Mouse (Mus musculus) forebrain, postnatal 0 days (tissue): ENCODE results near the gene Adam12. TPM values are rescaled to one million over a fixed set of nuclear protein-coding genes. Genes with fewer than 3 reads are reported as not detected.

Experiments used
- ATAC-seq: fragments of 200-750 bp; cut with Nextera tagmentation; 2 replicates; pipeline ENCODE4 v1.8.0; 2017; ENCODE audit warnings: mild to moderate bottlenecking, moderate library complexity
- DNase-seq: peaks from one replicate; pipeline ENCODE4 v3.0.0-alpha.2; 2015
- H3K27ac ChIP-seq: fragments of 300-500 bp; sonication (generic); 2 replicates; pipeline ENCODE4 v1.5.1; 2014; ENCODE audit warnings: low read depth, mild to moderate bottlenecking, antibody characterized with exemption, low read length, moderate library complexity, mixed read lengths
- H3K27me3 ChIP-seq: fragments of 300-500 bp; sonication (generic); 2 replicates; pipeline ENCODE4 v1.6.1; 2014; ENCODE audit warnings: mild to moderate bottlenecking, low read length, mixed read lengths; ENCODE audit not compliant: insufficient read depth
- H3K36me3 ChIP-seq: fragments of 300-500 bp; sonication (generic); 2 replicates; pipeline ENCODE4 v1.6.1; 2014; ENCODE audit warnings: mild to moderate bottlenecking, moderate library complexity; ENCODE audit not compliant: insufficient read depth
- H3K4me1 ChIP-seq: fragments of 300-500 bp; sonication (generic); 2 replicates; pipeline ENCODE4 v1.6.1; 2014; ENCODE audit warnings: antibody characterized with exemption; ENCODE audit not compliant: insufficient read depth
- H3K4me2 ChIP-seq: fragments of 300-500 bp; sonication (generic); 2 replicates; pipeline ENCODE4 v1.6.1; 2014; ENCODE audit warnings: low read depth, mild to moderate bottlenecking, moderate library complexity
- H3K4me3 ChIP-seq: fragments of 300-500 bp; sonication (generic); 2 replicates; pipeline ENCODE4 v1.5.1; 2014; ENCODE audit warnings: low read depth, low read length, mixed read lengths
- H3K9ac ChIP-seq: fragments of 300-500 bp; sonication (generic); 2 replicates; pipeline ENCODE4 v1.6.1; 2014; ENCODE audit warnings: mild to moderate bottlenecking
- H3K9me3 ChIP-seq: fragments of 300-500 bp; sonication (generic); 2 replicates; pipeline ENCODE4 v1.6.1; 2016; ENCODE audit warnings: low read length
- CTCF ChIP-seq: sonication (generic); IDR thresholded peaks from 2 replicates; pipeline ENCODE4 v1.5.1; 2016; ENCODE audit warnings: antibody characterized with exemption, control low read depth, low read depth
- WGBS: fragments of 180-500 bp; shearing (Covaris S2); extraction: QIAGEN DNeasy Blood & Tissue Kit; methylation state at CpG from one replicate; pipeline ENCODE4 v1.1.7; 2014; 5-methylcytosine and 5-hydroxymethylcytosine counted together
- polyA plus RNA-seq: library from polyadenylated mRNA; unstranded; fragments of >200 nt; fragmentation: Nextera tagmentation; extraction: Ambion mirVana; gene quantifications from 2 replicates; pipeline ENCODE4 v1.2.1, GENCODE M21; 2015
- total RNA-seq: library from RNA; depleted of rRNA; stranded (reverse); fragments of >200 nt; gene quantifications from 2 replicates; pipeline ENCODE4 v1.2.3, GENCODE M21; 2014

Gene Adam12
- total and polyA plus RNA-seq, 2 experiments from 2014 or later = 1.9 to 13.3 TPM

DNA sequence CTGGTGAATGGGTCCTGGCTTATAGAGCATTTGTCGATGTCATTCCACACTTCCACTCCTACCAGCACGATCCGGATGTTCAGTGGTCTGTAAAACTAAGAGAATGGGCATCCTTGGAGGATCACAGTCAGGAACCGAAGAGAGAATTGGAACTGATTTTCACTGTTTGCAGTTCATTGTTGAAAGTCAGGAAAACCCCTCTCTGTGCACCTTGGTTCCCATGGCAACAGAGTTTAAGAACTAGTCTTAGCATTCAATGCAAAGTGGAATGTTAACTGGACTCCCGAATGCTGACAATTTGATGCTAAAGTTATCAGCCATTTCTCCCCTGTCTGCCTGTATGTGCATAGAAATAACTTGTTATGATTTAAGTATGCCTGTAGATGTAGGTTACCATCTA lies 264.0 kb downstream of the Adam12 start:
- TF ChIP-seq CTCF = no peak
- no peak overlapping the region for H3K27ac ChIP-seq
- WGBS = 32% methylated on average over 5 of the region's 5 CpGs
- H3K4me1 ChIP-seq = no peaks in the 10 kb centered on the region
- no peaks in the 10 kb centered on the region for H3K36me3 ChIP-seq
- no peaks in the 10 kb centered on the region for H3K9me3 ChIP-seq
- no peak overlapping the region for H3K4me3 ChIP-seq
- H3K4me2 ChIP-seq = no peak overlapping the region
- peak; percentile 27 for DNase-seq
- H3K9ac ChIP-seq = no peak overlapping the region
- H3K27me3 ChIP-seq = no peaks in the 10 kb centered on the region
- peak; percentile 23; the same call in 1 of the 2 replicates for ATAC-seq

DNA sequence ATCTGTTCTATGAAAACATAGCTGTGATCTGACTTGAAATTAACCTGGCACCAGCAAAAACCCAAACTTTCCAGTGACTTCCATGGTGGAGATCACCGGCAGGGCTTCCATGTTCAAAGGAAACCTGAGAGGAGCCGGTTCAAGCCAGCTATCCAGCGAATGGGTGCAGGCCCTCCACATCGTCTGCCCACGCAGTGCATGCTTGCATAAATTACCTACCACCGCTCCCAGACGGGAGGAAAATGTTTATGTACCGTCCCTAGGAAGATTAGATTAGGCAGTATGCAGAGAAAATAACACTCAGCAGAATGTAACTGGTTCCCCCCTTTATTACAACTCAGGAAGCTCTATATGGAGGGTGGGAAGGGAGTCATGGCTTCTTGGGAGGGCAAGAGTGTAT lies 268.4 kb downstream of the Adam12 start:
- Histone ChIP-seq H3K9me3 (no peaks in the 10 kb centered on the region), H3K27ac (no peak overlapping the region), H3K4me1 (no peaks in the 10 kb centered on the region), H3K27me3 (no peaks in the 10 kb centered on the region), H3K4me3 (no peak overlapping the region), H3K36me3 (no peaks in the 10 kb centered on the region), H3K9ac (no peak overlapping the region), H3K4me2 (no peak overlapping the region)
- 75% methylated on average over 8 of the region's 8 CpGs for WGBS
- TF ChIP-seq CTCF = no peak
- DNase-seq (no peak), ATAC-seq (no peak)

DNA sequence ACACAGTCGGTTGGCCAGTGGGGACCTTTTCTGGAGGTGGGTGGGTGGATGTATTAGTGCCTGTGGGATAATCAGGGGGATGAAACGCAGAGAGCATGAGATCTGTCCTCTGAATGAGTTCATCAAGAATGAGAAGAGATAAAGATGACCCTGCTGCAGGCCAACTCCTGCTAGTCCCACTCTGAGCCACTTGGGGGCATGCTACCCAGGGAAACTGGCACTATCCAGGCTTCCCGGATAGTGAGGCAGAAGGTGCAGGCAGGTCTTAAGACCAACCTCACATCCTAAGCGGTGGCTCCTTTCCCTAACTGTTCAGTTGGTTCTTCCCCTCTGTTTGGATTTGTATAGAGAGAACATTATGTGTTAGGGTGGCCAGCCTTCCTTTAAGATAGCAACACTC lies 272.7 kb downstream of the Adam12 start:
- no peak overlapping the region for H3K9ac ChIP-seq
- H3K36me3 ChIP-seq = no peaks in the 10 kb centered on the region
- TF ChIP-seq CTCF = peak; percentile 55; the same call in 1 of the 2 replicates
- no peaks in the 10 kb centered on the region for H3K9me3 ChIP-seq
- no peak overlapping the region for H3K27ac ChIP-seq
- H3K27me3 ChIP-seq = no peaks in the 10 kb centered on the region
- 72% methylated on average over 4 of the region's 4 CpGs for WGBS
- no peak; the same call in 1 of the 2 replicates for ATAC-seq
- no peaks in the 10 kb centered on the region for H3K4me1 ChIP-seq
- H3K4me3 ChIP-seq = no peak overlapping the region
- H3K4me2 ChIP-seq = no peak overlapping the region
- peak; percentile 13 for DNase-seq

DNA sequence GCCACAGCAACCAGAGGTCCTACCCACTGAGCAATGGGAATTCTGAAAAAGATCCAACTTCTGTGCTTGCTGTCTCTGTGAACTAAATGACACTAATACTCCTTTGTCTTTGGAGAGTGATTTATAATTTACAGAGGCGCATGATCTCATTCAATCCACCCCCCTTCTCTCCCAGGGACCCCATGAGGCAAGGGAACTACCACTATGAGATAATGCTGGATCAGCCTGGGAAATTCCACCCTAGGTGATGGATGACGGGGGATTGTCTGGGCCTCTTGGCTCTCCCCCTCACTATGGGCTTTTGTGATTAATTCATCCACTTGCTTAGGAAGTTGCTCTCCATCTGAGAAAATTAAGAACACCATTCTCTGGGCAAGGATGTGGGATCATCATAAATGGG lies 274.1 kb downstream of the Adam12 start:
- Histone ChIP-seq H3K36me3 (no peaks in the 10 kb centered on the region), H3K4me2 (no peak overlapping the region), H3K4me3 (no peak overlapping the region), H3K9ac (no peak overlapping the region), H3K27me3 (no peaks in the 10 kb centered on the region), H3K27ac (no peak overlapping the region), H3K9me3 (no peaks in the 10 kb centered on the region), H3K4me1 (no peaks in the 10 kb centered on the region)
- TF ChIP-seq CTCF = no peak
- DNase-seq (no peak), ATAC-seq (no peak)
- 42% methylated on average over 2 of the region's 2 CpGs for WGBS

DNA sequence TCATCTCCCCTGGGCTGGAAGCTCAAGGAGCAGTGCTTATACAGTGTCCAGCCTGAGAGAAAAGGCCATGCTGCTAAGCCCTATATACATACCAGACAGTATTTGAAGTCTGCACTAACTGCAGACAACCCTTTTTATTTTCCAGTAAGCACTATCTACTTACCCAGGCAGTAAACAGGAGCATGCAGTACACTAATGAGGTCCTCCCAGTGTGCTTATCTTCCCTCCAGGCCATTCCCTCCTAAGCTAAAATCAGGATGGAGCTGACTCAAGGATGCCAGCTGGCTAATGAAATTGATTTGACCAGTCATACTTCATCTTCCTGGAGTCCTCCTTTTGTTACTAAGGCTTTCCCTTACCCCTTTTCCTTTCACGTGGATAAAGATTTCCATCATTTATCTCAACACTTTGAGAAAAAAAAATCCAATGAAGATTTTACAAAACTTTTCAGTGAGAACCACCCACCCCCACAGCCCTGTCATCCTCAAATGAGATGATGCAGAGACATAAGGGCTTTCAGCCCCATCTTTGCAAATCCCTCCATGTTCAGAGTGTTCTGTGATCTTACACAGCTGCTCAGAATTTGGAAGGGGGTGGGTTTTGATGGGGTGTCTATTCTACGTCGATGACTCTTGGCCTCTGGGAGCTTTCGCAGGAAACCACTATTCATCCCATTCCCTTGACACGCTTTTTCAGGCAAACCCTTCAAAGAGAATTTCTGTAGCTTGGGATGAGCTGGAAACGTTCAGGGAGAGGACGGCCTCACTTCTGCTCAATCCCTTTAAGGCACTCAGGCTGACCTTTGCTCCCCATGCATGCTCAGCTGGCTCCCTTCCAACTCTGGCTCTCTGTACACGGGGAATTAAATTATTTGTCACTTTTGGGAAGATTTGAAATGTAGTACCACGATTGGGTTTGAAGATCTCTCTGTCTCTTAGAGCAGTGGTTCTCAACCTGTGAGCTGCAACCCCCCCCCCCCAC lies 277.5 kb downstream of the Adam12 start:
- ATAC-seq = no peak
- no peak for TF ChIP-seq CTCF
- H3K9me3 ChIP-seq = no peaks in the 10 kb centered on the region
- no peak overlapping the region for H3K4me2 ChIP-seq
- H3K36me3 ChIP-seq = no peaks in the 10 kb centered on the region
- no peak overlapping the region for H3K9ac ChIP-seq
- H3K4me1 ChIP-seq = no peaks in the 10 kb centered on the region
- no peak overlapping the region for H3K27ac ChIP-seq
- H3K4me3 ChIP-seq = no peak overlapping the region
- H3K27me3 ChIP-seq = no peaks in the 10 kb centered on the region
- DNase-seq = no peak
- WGBS = 70% methylated on average over 9 of the region's 9 CpGs

DNA sequence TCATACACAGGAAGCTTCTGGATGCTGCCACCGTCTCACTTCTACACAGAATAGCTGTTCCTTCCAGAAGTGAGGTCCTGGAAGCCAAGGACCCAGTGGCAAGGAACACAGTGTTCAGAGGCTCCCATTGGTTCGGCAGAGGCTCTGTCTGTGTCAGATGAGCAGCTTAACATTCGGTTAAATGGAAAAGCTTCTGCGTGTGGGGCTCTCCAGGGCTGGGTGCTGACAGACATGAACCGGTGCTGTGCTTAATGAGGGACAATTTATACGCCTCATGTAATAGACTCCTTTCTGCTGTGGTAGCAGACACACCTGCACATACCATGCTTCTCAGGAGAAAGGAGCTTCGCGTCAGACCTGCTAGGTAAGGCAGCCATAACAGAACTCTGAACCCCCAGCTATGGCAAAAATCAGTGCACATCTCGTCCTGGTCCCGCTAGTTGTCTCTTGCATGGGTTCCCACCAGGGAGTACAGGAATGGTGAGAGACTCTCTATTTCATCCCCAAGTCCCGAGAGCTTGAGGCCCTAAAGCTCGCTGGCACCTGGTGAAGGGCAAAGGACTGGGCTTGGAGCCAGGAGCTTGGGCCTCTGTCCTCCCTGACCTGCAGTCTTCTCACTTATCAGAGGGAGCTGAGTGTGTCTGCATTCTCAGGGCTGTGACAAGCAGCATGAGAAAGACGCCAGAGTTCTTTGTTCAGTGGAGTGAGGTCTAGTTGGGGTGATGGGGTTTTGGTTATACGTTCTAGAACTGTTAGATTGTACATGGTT lies 280.0 kb downstream of the Adam12 start:
- no peak for ATAC-seq
- TF ChIP-seq CTCF = no peak
- WGBS = 81% methylated on average over 14 of the region's 14 CpGs

DNA sequence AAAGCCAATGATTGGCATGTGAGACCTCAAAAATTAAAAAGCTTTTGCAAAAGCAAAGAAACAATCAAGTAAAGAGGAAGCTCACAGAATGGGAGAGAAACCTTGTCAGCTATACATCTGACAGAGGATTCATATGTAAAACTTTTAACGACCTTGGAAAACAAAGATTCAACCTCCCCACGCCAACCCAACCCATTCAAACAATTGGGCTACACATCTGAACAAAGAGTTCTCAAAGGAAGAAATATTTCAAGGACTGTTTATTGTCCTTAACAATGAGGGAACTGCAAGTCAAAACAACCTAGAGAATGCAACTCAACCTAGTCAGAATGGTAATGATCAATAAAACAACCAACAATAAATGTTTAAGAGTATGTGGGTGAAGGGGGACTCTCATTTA lies 284.6 kb downstream of the Adam12 start:
- Histone ChIP-seq H3K27me3 (no peaks in the 10 kb centered on the region), H3K4me3 (no peak overlapping the region), H3K27ac (no peak overlapping the region), H3K4me2 (no peak overlapping the region), H3K36me3 (no peaks in the 10 kb centered on the region), H3K9ac (no peak overlapping the region), H3K4me1 (no peaks in the 10 kb centered on the region), H3K9me3 (no peaks in the 10 kb centered on the region)
- ATAC-seq (no peak), DNase-seq (no peak)
- WGBS = 59% methylated on average over 2 of the region's 2 CpGs
- TF ChIP-seq CTCF = no peak

More for the DNA sequence above, 280.0 kb downstream of the Adam12 start:
- Histone ChIP-seq H3K27ac (no peak overlapping the region), H3K9ac (no peak overlapping the region), H3K4me3 (no peak overlapping the region), H3K4me1 (no peaks in the 10 kb centered on the region), H3K36me3 (no peaks in the 10 kb centered on the region), H3K27me3 (no peaks in the 10 kb centered on the region), H3K9me3 (no peaks in the 10 kb centered on the region), H3K4me2 (no peak overlapping the region)
- no peak for DNase-seq
